Mouse (Mus musculus): Measurements from ENCODE around the gene Cntn5.
"Not testable (repeated sequence)": the region's sequence is repeated elsewhere in the genome, so short reads cannot be mapped to it uniquely, and the experiment has no call there.

Cntn5 gene

GRCm38 (mm10) chr9:10650632-10651031 lies 253.9 kb downstream of the Cntn5 start:
- DNase-seq = no peak

GRCm38 (mm10) chr9:10645951-10646350 lies 258.6 kb downstream of the Cntn5 start:
- no peak for DNase-seq

- DNase-seq = no peak
Observed at GRCm38 (mm10) chr9:10645045-10645830, 259.3 kb downstream of the Cntn5 start.

GRCm38 (mm10) chr9:10618036-10618435 lies 286.5 kb downstream of the Cntn5 start:
- no peak for DNase-seq

GRCm38 (mm10) chr9:10575346-10576241 lies 329.0 kb downstream of the Cntn5 start:
- no peak for DNase-seq

GRCm38 (mm10) chr9:10569830-10570229 lies 334.7 kb downstream of the Cntn5 start:
- DNase-seq = no peak

GRCm38 (mm10) chr9:10540877-10541276 lies 363.7 kb downstream of the Cntn5 start:
- not testable (repeated sequence) for DNase-seq

GRCm38 (mm10) chr9:10532248-10532647 lies 372.3 kb downstream of the Cntn5 start:
- no peak for DNase-seq

GRCm38 (mm10) chr9:10531087-10531486 lies 373.5 kb downstream of the Cntn5 start:
- DNase-seq = no peak

- no peak for DNase-seq
Observed at GRCm38 (mm10) chr9:10529528-10529927, 375.0 kb downstream of the Cntn5 start.

- DNase-seq = no peak
Observed at GRCm38 (mm10) chr9:10529113-10529512, 375.5 kb downstream of the Cntn5 start.

- no peak for DNase-seq
Observed at GRCm38 (mm10) chr9:10528692-10529091, 375.9 kb downstream of the Cntn5 start.

- no peak for DNase-seq
Observed at GRCm38 (mm10) chr9:10525915-10526667, 378.5 kb downstream of the Cntn5 start.

GRCm38 (mm10) chr9:10522604-10523003 lies 382.0 kb downstream of the Cntn5 start:
- no peak for DNase-seq

GRCm38 (mm10) chr9:10521054-10521453 lies 383.5 kb downstream of the Cntn5 start:
- no peak for DNase-seq

- no peak for DNase-seq
Observed at GRCm38 (mm10) chr9:10492243-10492642, 412.3 kb downstream of the Cntn5 start.

- DNase-seq = no peak
Observed at GRCm38 (mm10) chr9:10471484-10472125, 433.0 kb downstream of the Cntn5 start.

GRCm38 (mm10) chr9:10464758-10465157 lies 439.8 kb downstream of the Cntn5 start:
- DNase-seq = no peak

GRCm38 (mm10) chr9:10457900-10458299 lies 446.7 kb downstream of the Cntn5 start:
- no peak for DNase-seq

GRCm38 (mm10) chr9:10448987-10449563 lies 455.5 kb downstream of the Cntn5 start:
- no peak for DNase-seq

GRCm38 (mm10) chr9:10447220-10447837 lies 457.2 kb downstream of the Cntn5 start:
- no peak for DNase-seq

- DNase-seq = no peak
Observed at GRCm38 (mm10) chr9:10412075-10412474, 492.5 kb downstream of the Cntn5 start.
